ENCODE assay signal across 9 mouse cellular contexts in the genomic region with DNA sequence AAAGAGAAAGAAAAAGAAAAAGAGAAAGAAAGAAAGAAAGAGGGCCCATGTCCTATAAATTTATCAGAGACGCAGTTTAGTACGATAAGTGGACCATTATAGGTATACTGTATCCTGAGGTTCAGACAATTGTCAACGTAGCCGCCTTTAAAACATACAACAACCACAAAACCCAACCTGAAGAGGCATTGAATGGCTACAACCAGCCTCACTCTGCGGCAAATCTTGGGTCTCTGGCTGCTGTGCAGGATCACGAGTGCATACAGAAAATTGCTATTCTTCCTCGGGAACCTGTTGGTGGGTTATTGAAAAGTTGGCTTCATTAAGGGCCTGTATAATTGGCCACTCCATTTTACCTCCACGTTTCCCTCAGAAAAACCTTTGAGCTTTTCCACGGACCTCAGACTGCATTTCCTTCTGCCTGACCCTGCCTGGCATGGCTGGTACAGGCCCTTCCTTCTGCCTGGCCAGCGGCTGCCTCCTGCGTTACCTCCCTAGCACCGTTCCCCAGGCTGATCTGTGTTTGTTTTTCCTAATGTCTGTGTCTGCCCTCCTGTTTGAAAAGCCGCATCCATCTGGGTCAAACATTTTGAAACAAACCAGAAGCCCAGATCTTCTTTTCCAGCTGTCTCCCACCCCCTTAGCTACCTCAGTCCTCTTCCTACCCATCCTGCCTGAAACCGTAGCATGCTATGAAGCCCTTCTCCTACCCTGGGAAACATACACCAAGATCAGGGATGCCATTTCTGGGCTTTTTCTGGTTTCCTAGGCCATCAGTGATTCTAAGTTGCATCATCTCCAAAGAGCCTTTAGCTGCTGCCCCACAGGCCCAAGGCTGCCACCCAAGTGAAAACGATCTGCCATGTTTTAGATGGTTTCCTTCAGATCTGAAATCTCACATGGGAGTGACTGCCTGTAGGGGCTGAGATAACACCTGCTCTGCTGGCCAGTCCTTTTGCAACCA. TPM values are rescaled to one million over a fixed set of nuclear protein-coding genes. Genes with fewer than 3 reads are reported as not detected.
DNase-seq lines count a peak whose midpoint lies in the region; ATAC-seq and TF ChIP-seq lines count a peak whose summit lies in the region.
"Had no signal": no experiment of that assay in that cellular context is flagged by ENCODE, and none has a peak within 500 bp of the region (broad histone marks: within the 10 kb centered on the region; RNA-seq: fewer than 3 reads in every experiment).

No protein-coding gene starts in this region.

- H3K4me2 ChIP-seq in hindbrain, embryonic 13.5 days, result peak overlapping the region; percentile 79
- H3K4me2 ChIP-seq in midbrain, embryonic 11.5 days, result peak overlapping the region; percentile 79

- no peak for TF ChIP-seq CTCF in kidney, adult 2 months (conservative IDR thresholded peaks at IDR 0.05; ENCODE audit: insufficient read depth, insufficient read length, low read depth, low read length)

- H3K27me3 ChIP-seq in hindbrain, embryonic 13.5 days, result peaks cover 7% of the 10 kb centered on the region; the same call in 1 of the 2 replicates
- H3K27me3 ChIP-seq in midbrain, embryonic 11.5 days (ENCODE audit: control insufficient read depth, insufficient read depth, low read length), result peaks cover 1% of the 10 kb centered on the region
- H3K27me3 ChIP-seq in kidney, adult 2 months (replicated peaks; ENCODE audit: control insufficient read depth, insufficient read depth, low read length), result peaks cover 7% of the 10 kb centered on the region

- no peak for ATAC-seq in hindbrain, embryonic 13.5 days (ENCODE audit: low FRiP score)
- no peak for ATAC-seq in midbrain, embryonic 11.5 days (ENCODE audit: low FRiP score)

- peak overlapping the region; percentile 93 for H3K4me3 ChIP-seq in hindbrain, embryonic 13.5 days
- 0 out of 2 replicates have a peak overlapping the region, but pooled peaks have one; percentile 94 for H3K4me3 ChIP-seq in midbrain, embryonic 11.5 days (ENCODE audit: low read depth, low read length)
- no peak overlapping the region for H3K4me3 ChIP-seq in kidney, adult 2 months (ENCODE audit: insufficient read depth, low read depth, low read length)

- no peaks in the 10 kb centered on the region for H3K36me3 ChIP-seq in hindbrain, embryonic 13.5 days
- H3K36me3 ChIP-seq in midbrain, embryonic 11.5 days (ENCODE audit: control insufficient read depth, insufficient read depth, low read length), result no peaks in the 10 kb centered on the region
- H3K36me3 ChIP-seq in kidney, adult 2 months (ENCODE audit: control insufficient read depth, insufficient read depth, low read length), result no peaks in the 10 kb centered on the region

- H3K9ac ChIP-seq in hindbrain, embryonic 13.5 days, result peak overlapping the region; percentile 96
- H3K9ac ChIP-seq in midbrain, embryonic 11.5 days (ENCODE audit: low read length), result no peak overlapping the region

- TF ChIP-seq POLR2A in kidney, adult 2 months (IDR thresholded peaks at IDR 0.05; ENCODE audit: low read depth, low read length), result no peak

- WGBS in hindbrain, embryonic 13.5 days, result 68% methylated on average over 15 of the region's 15 CpGs
- WGBS in midbrain, embryonic 11.5 days, result 76% methylated on average over 15 of the region's 15 CpGs
- 83% methylated on average over 15 of the region's 15 CpGs for WGBS in kidney, adult 2 months

- H3K4me1 ChIP-seq in hindbrain, embryonic 13.5 days (replicated peaks), result peaks cover 65% of the 10 kb centered on the region
- peaks cover 8% of the 10 kb centered on the region for H3K4me1 ChIP-seq in midbrain, embryonic 11.5 days (ENCODE audit: control insufficient read depth, insufficient read depth, low read length)
- no peaks in the 10 kb centered on the region for H3K4me1 ChIP-seq in kidney, adult 2 months (ENCODE audit: control insufficient read depth, insufficient read depth, low read length)

- H3K9me3 ChIP-seq in hindbrain, embryonic 13.5 days, result no peaks in the 10 kb centered on the region
- H3K9me3 ChIP-seq in midbrain, embryonic 11.5 days (ENCODE audit: control insufficient read depth, low read length), result no peaks in the 10 kb centered on the region

- peak; percentile 23 to 24 for DNase-seq in right cerebral cortex, postnatal 10 days (ENCODE audit: low spot score in 2 of 2)
- DNase-seq in right cerebral cortex, postnatal 36 days (ENCODE audit: low spot score in 2 of 2), result no peak
- DNase-seq in midbrain, embryonic 11.5 days (ENCODE audit: low spot score, missing footprints), result no peak
- DNase-seq in thymus, postnatal 14 days, result peak; percentile 49
- no peak for DNase-seq in urinary bladder, postnatal 4 days (ENCODE audit: low spot score in 2 of 2)
- no peak for DNase-seq in kidney, adult 2 months
- DNase-seq in ovary, postnatal 10 days (ENCODE audit: low spot score), result no peak
- DNase-seq: heart, postnatal 36 days had no signal

- H3K27ac ChIP-seq in hindbrain, embryonic 13.5 days, result peak overlapping the region; percentile 99
- H3K27ac ChIP-seq in midbrain, embryonic 11.5 days (ENCODE audit: low read depth, low read length), result no peak overlapping the region
- no peak overlapping the region for H3K27ac ChIP-seq in kidney, adult 2 months (ENCODE audit: insufficient read depth, low read depth, low read length)

RNA-seq across cellular contexts. Expression of gene Bcl11b, which starts 3.4 kb away (rescaled TPM):
- 27.0 and 31.0 TPM in 2 replicates for polyA plus RNA-seq in hindbrain, embryonic 13.5 days (2015; fragmentation: Nextera tagmentation; extraction: Ambion mirVana)
- 4.5 and 6.3 TPM in 2 replicates for polyA plus RNA-seq in midbrain, embryonic 11.5 days (2014; fragmentation: Nextera tagmentation; extraction: Ambion mirVana)
- 4.9 and 5.4 TPM in 2 replicates for polyA plus RNA-seq in kidney, adult 2 months (2012; rRNA removed)

Comparison
In these comparisons a context has a peak if more than half of its experiments do, and no peak if none do; other contexts are left out.
1. DNase-seq: peak in right cerebral cortex, postnatal 10 days (2 of 2) and thymus, postnatal 14 days (single experiment); none in right cerebral cortex, postnatal 36 days (0 of 2), midbrain, embryonic 11.5 days (single experiment), urinary bladder, postnatal 4 days (0 of 2), kidney, adult 2 months (single experiment) and ovary, postnatal 10 days (single experiment).